Mouse (Mus musculus): ENCODE data around the gene Rab23. TPM values are rescaled to one million over a fixed set of nuclear protein-coding genes. Genes with fewer than 3 reads are reported as not detected.

Rab23 gene
- 3.6 and 8.4 TPM in 2 replicates for total RNA-seq (2014; fragmentation: Nextera tagmentation)
- 2.3 and 2.4 TPM in 2 replicates for total RNA-seq (2017)

DNA sequence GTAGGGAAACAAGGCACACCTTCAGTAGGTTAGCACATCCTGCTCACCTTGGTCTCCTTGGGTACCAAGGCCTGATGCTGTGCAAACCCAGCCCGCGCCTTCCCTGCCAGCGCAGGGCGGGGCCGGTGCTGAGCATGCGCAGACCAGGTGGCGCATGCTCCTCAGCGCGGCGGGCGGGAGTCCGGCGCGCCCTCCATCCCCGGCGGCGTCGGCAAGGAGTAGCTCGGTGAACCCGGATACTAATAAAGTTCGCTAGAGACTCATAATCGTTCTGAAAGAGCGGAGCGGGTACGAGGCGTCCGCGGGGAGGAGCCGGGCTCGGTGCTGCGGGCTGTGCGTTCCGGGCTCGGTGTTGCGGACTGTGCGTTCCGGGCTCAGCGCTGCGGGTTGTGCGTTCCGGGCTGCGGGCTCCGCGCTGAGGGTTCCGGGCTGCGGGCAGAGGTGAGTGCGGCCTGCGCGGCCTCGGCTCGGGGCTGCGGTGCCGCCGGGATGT is at the start of gene Rab23:
Gene Rab23 (plus strand): TSS at position 155 of the 493 bp plus-strand sequence.
- ATAC-seq (replicated peaks; ENCODE audit: poor library complexity, severe bottlenecking) = peak; percentile 87

DNA sequence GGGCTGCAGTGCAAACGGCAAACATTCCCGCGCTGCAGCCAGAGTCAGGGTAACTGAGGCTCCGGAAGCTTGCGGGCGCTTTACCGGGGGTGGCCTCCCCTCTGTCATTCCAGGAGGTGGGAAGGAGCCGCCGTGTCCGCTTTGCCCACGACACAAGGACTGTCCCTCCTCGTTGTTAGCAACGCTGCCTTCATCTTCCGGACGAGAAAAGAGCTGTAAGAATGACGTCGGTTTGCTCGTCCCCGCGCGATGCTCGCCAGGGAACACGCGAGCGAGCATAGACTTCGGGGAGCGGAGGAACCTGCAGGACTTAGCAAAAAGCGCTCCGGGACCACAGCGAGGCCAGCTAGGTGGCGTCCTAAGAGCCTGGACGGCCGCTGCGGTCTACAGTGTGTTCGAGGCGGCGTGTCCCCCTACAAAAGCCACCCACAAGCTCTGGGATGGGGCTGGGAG is 49.5 kb upstream of the Rab23 start:
- peak; percentile 74 for ATAC-seq (replicated peaks; ENCODE audit: poor library complexity, severe bottlenecking)

GRCm38 (mm10) chr1:33671441-33671840 is 48.2 kb upstream of the Rab23 start:
- ATAC-seq (replicated peaks; ENCODE audit: poor library complexity, severe bottlenecking) = 0 out of 2 replicates have a peak, but pooled peaks have one; percentile 11

DNA sequence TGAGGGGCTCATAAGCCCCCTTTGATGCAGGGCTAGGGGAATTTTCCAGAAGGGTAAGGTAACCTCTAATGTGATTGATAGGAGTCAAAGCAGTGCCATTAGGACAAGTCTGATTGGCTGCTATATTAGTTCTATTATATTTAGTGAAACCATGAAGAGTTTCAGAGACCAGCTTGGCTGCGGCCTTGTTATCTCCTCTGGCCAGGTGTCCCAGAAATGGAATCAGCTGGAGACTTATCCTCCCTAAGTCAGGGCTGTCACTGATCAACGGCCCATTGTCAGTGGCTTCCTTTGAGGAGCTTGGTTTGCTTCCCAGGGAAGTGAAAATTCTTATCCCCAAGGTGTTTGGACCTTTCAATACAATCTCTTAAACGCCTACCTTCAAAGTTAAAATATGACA is 47.6 kb upstream of the Rab23 start:
- ATAC-seq (replicated peaks; ENCODE audit: poor library complexity, severe bottlenecking) = no peak

DNA sequence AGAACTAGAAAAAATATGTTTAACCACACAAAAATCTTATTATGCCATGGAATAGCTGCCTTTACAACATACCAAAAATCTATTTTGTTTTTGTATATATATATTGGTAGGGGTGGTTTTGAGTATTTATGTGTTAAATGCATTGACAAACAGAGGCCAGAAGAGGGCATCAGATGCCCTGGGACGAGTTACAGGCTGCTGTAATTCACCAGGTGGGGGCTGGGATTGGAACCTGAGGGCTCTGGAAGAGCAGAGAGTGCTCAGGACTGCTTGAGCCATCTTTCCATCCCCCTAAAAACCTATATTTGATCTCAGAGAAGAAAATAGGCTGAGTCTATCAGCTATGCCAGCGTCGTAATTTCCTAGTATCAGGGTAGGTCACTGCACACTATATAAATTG is 47.2 kb upstream of the Rab23 start:
- peak; percentile 38 for ATAC-seq (replicated peaks; ENCODE audit: poor library complexity, severe bottlenecking)

DNA sequence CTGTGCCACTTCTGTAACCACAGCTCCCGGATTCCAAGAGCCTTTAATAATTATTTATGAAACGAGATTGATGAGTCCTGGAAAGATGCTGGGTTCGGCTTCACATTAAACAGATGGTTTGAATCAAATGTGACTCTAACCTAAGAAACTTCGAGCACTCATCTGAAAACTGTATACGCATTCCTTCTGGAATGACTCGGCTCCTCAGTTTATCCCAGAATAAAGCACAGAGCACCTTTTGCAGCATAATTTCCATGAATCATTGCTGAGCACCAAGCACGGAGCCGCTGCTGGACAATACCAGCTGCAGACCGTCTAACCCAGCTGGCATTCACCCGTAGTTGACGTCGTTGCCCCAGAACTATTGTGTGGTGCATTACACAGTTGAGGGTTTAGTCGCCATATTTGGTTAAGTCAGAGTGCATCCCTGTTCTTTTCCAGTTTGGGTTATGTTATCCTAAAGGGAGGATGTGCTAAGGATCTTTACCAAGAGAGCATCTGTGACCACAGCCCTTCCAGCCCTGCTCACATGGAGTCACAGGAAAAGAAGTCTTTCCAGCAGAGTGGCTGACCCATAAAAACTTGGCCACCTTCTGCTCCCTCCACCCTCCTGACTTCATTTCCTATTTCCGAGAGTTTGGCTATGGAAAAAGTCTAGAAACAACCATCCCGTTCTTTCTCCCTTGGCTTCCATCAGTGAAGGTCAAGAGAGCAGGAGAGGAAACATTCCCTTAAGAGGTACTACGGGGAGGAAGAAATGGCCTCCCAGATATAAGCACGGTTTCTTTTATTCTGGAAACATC is 46.3 kb upstream of the Rab23 start:
- ATAC-seq (replicated peaks; ENCODE audit: poor library complexity, severe bottlenecking) = no peak

GRCm38 (mm10) chr1:33680435-33680834 is 39.3 kb upstream of the Rab23 start:
- no peak for ATAC-seq (replicated peaks; ENCODE audit: poor library complexity, severe bottlenecking)

GRCm38 (mm10) chr1:33680890-33681289 is 38.8 kb upstream of the Rab23 start:
- no peak for ATAC-seq (replicated peaks; ENCODE audit: poor library complexity, severe bottlenecking)

GRCm38 (mm10) chr1:33684459-33684858 is 35.2 kb upstream of the Rab23 start:
- ATAC-seq (replicated peaks; ENCODE audit: poor library complexity, severe bottlenecking) = peak; percentile 93

DNA sequence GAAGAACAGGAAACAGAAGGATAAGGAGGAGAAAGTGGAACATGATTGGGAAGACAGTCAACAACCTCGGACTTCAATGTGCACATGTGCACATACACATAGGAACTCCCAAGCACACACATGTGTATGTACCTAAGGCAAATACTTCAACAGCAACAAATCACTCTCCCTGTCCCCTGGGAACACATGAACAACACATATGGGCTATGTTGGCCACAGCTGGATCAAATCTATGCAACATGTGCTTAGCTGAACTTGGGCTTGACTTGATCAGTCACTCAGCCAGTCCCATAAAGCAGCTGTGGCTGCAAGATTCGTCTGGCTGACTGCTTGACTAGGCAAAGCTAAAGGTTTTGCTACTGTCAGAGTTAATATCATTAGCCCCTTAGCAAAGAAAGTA is 30.9 kb upstream of the Rab23 start:
- ATAC-seq (replicated peaks; ENCODE audit: poor library complexity, severe bottlenecking) = no peak

DNA sequence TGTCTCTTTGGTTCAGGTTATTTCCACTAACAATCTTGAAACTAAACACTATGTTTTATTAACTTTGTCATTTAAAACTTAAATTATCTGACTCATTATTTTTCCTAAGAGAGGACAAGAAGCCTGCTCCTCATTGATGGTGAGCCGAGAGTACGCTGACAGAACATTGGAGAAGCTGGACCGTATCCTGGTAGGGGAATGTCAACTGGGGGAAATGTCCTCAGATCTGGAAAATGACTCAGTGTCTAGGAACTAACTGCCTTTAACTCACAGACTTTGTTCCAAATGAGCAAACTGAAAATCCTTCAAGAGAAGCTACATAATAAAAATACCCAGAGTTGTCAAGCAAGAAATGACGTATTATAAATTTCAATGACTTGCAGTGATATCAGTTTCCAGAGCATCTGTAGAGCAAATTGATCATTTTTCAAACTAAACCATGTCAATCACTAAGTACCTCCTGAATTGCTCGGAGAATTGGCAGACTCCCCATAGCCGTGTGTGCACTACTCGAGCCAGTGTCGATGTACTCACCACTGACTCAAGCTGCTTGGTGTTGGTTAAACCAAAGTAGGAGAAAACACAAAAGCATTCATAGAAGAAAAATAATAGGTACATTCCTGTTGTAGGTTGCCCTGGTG is 30.1 kb upstream of the Rab23 start:
- no peak for ATAC-seq (replicated peaks; ENCODE audit: poor library complexity, severe bottlenecking)

DNA sequence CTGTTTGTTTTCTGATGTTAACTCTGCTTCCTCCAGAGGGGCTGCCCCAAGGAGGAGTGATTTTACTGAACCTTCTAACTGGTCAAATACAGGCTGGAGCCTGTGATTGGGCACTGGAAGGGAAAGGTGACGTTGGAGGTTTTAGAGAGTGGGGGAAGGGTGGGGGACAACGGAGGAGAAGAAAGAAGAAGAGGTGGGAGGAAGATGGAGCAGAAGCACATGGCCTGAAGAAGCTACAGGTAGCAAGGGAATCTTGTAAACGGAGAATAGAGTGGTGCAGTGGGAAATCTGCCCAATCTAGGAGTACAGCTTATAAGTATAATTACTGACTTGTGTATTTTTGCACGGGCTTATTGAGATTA is 29.6 kb upstream of the Rab23 start:
- ATAC-seq (replicated peaks; ENCODE audit: poor library complexity, severe bottlenecking) = no peak

GRCm38 (mm10) chr1:33693893-33694292 is 25.8 kb upstream of the Rab23 start:
- ATAC-seq (replicated peaks; ENCODE audit: poor library complexity, severe bottlenecking) = no peak

GRCm38 (mm10) chr1:33696016-33696415 is 23.7 kb upstream of the Rab23 start:
- ATAC-seq (replicated peaks; ENCODE audit: poor library complexity, severe bottlenecking) = no peak

- ATAC-seq (replicated peaks; ENCODE audit: poor library complexity, severe bottlenecking) = no peak
Measured at GRCm38 (mm10) chr1:33701244-33701643, 18.4 kb upstream of the Rab23 start.

DNA sequence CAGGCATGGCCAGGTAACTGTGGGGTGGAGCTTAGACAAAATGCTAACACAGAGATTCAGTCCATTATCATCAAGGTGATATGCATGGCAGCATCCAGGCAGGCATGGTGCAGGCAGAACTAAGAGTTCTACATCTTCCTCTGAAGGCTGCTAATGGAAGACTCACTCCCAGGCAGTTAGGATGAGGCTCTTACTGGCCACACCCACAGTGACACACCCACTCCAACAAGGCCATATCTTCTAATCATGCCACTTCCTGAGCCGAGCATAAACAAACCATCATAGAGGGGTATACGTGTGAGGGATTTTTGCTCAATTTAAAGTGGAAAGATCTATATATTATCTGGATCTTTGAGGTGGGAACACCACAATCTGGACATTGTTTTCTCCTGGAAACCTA is 10.1 kb upstream of the Rab23 start:
- ATAC-seq (replicated peaks; ENCODE audit: poor library complexity, severe bottlenecking) = no peak

GRCm38 (mm10) chr1:33712026-33712425 is 7.7 kb upstream of the Rab23 start:
- no peak for ATAC-seq (replicated peaks; ENCODE audit: poor library complexity, severe bottlenecking)

GRCm38 (mm10) chr1:33714796-33715195 is 4.9 kb upstream of the Rab23 start:
- no peak for ATAC-seq (replicated peaks; ENCODE audit: poor library complexity, severe bottlenecking)

- no peak for ATAC-seq (replicated peaks; ENCODE audit: poor library complexity, severe bottlenecking)
Measured at GRCm38 (mm10) chr1:33717636-33718035, 2.1 kb upstream of the Rab23 start.

DNA sequence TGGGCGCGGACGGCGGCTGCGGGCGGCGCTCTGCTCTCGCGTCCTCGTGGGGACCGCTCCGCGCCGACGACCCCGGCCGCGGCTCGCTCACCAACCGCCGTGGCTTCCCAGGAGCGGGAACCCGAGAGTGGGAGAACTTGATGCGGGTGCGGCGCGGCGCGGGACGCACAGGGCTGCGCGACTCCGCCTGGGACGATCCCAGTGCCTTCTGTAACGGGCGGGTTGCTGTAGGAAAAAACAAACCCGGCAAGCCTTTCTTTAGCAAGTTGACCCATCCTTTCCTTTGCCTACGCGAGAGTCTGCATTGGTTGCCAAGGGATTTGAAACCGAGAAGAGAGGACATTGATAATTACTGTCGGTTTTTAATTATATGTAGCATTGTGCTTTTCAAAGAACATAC is 544 bp downstream of the Rab23 start:
- ATAC-seq (replicated peaks; ENCODE audit: poor library complexity, severe bottlenecking) = peak; percentile 45; the same call in 1 of the 2 replicates

- ATAC-seq (replicated peaks; ENCODE audit: poor library complexity, severe bottlenecking) = no peak
Measured at GRCm38 (mm10) chr1:33721020-33721419, 1.3 kb downstream of the Rab23 start.

DNA sequence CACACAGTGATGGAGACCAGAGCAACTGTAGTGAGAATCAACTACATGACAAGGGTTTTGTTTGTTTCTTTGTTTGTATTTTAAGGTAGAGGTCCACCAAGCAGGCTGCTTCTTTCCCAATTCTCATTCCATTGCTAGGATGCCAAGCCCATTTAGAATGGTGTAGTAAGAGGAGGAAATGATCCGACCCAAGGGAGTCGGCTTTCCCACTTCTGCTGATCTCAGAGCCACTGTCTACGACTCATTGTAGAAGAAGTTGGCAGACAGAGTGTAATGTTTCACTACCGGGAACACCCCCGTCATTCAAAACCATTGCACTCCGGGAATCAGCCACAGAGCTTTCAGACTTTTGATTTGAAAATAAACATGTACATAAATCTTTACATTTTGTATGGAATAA is 4.8 kb downstream of the Rab23 start:
- no peak for ATAC-seq (replicated peaks; ENCODE audit: poor library complexity, severe bottlenecking)
